Mouse (Mus musculus) forebrain, embryonic 15.5 days (tissue): Measurements from ENCODE around the gene Nfic. TPM values are rescaled to one million over a fixed set of nuclear protein-coding genes. Genes with fewer than 3 reads are reported as not detected.

Experiments used
- ATAC-seq: fragments of 200-750 bp; cut with Nextera tagmentation; replicated peaks from 2 replicates; pipeline ENCODE4 v1.8.0; 2017; ENCODE audit warnings: mild to moderate bottlenecking, moderate TSS enrichment, moderate library complexity
- H3K27ac ChIP-seq: fragments of 300-500 bp; sonication (generic); replicated peaks from 2 replicates; pipeline ENCODE4 v1.5.1; 2015; ENCODE audit warnings: mild to moderate bottlenecking, inconsistent platforms
- H3K27me3 ChIP-seq: fragments of 300-500 bp; sonication (generic); 2 replicates; pipeline ENCODE4 v1.6.1; 2015; ENCODE audit warnings: inconsistent platforms
- H3K36me3 ChIP-seq: fragments of 300-500 bp; sonication (generic); 2 replicates; pipeline ENCODE4 v1.6.1; 2015; ENCODE audit warnings: mild to moderate bottlenecking, inconsistent platforms
- H3K4me1 ChIP-seq: fragments of 300-500 bp; sonication (generic); 2 replicates; pipeline ENCODE4 v1.6.1; 2015; ENCODE audit warnings: inconsistent platforms
- H3K4me2 ChIP-seq: fragments of 300-500 bp; sonication (generic); replicated peaks from 2 replicates; pipeline ENCODE4 v1.6.1; 2015; ENCODE audit warnings: mild to moderate bottlenecking, inconsistent platforms
- H3K4me3 ChIP-seq: fragments of 300-500 bp; sonication (generic); 2 replicates; pipeline ENCODE4 v1.5.1; 2015; ENCODE audit warnings: mild to moderate bottlenecking, inconsistent platforms
- H3K9ac ChIP-seq: fragments of 300-500 bp; sonication (generic); replicated peaks from 2 replicates; pipeline ENCODE4 v1.6.1; 2015; ENCODE audit warnings: mild to moderate bottlenecking, inconsistent platforms
- H3K9me3 ChIP-seq: fragments of 300-500 bp; sonication (generic); 2 replicates; pipeline ENCODE4 v1.6.1; 2016; ENCODE audit warnings: inconsistent platforms
- WGBS: fragments of 180-500 bp; shearing (Covaris S2); methylation state at CpG from one replicate; pipeline ENCODE4 v1.1.7; 2015; ENCODE audit warnings: mixed read lengths; 5-methylcytosine and 5-hydroxymethylcytosine counted together
- polyA plus RNA-seq: library from polyadenylated mRNA; unstranded; fragments of >200 nt; fragmentation: Nextera tagmentation; extraction: Ambion mirVana; gene quantifications from 2 replicates; pipeline ENCODE4 v1.2.1, GENCODE M21; 2015

Nfic gene
- polyA plus RNA-seq, 1 experiment from 2014 or later, result 24.2 TPM

- peaks cover 59% of the 10 kb centered on the region for H3K4me1 ChIP-seq
- H3K36me3 ChIP-seq, result peaks cover 30% of the 10 kb centered on the region
- peaks cover 10% of the 10 kb centered on the region; the same call in 1 of the 2 replicates for H3K27me3 ChIP-seq
- no peaks in the 10 kb centered on the region for H3K9me3 ChIP-seq
- no peak overlapping the region for H3K4me2 ChIP-seq
- no peak for ATAC-seq
- H3K9ac ChIP-seq, result no peak overlapping the region
- 24% methylated on average over 9 of the region's 9 CpGs for WGBS
- H3K4me3 ChIP-seq, result no peak overlapping the region
- no peak overlapping the region for H3K27ac ChIP-seq
Measured at GRCm38 (mm10) chr10:81404082-81404481, 51.4 kb downstream of the Nfic start.

- peaks cover 57% of the 10 kb centered on the region for H3K4me1 ChIP-seq
- H3K4me2 ChIP-seq, result no peak overlapping the region
- H3K9me3 ChIP-seq, result no peaks in the 10 kb centered on the region
- peaks cover 10% of the 10 kb centered on the region; the same call in 1 of the 2 replicates for H3K27me3 ChIP-seq
- 64% methylated on average over 10 of the region's 10 CpGs for WGBS
- H3K9ac ChIP-seq, result no peak overlapping the region
- peak overlapping the region; percentile 79; the same call in 1 of the 2 replicates for H3K27ac ChIP-seq
- peaks cover 30% of the 10 kb centered on the region for H3K36me3 ChIP-seq
- no peak for ATAC-seq
- no peak overlapping the region for H3K4me3 ChIP-seq
Measured at GRCm38 (mm10) chr10:81403511-81403910, 51.9 kb downstream of the Nfic start.

GRCm38 (mm10) chr10:81402227-81402765 is 53.1 kb downstream of the Nfic start:
- Histone ChIP-seq H3K9me3 (no peaks in the 10 kb centered on the region), H3K36me3 (peaks cover 23% of the 10 kb centered on the region), H3K4me1 (peaks cover 46% of the 10 kb centered on the region), H3K27me3 (peaks cover 7% of the 10 kb centered on the region; the same call in 1 of the 2 replicates), H3K27ac (peak overlapping the region; percentile 79), H3K4me2 (peak overlapping the region; percentile 26; the same call in 1 of the 2 replicates), H3K9ac (0 out of 2 replicates have a peak overlapping the region, but pooled peaks have one; percentile 7), H3K4me3 (no peak overlapping the region)
- WGBS, result 18% methylated on average over 7 of the region's 7 CpGs
- ATAC-seq, result peak; percentile 25

- H3K4me3 ChIP-seq, result no peak overlapping the region
- 6% methylated on average over 18 of the region's 18 CpGs for WGBS
- peaks cover 42% of the 10 kb centered on the region for H3K4me1 ChIP-seq
- H3K9me3 ChIP-seq, result no peaks in the 10 kb centered on the region
- peak overlapping the region; percentile 26 for H3K4me2 ChIP-seq
- H3K27ac ChIP-seq, result peak overlapping the region; percentile 79
- H3K9ac ChIP-seq, result 0 out of 2 replicates have a peak overlapping the region, but pooled peaks have one; percentile 7
- H3K36me3 ChIP-seq, result peaks cover 19% of the 10 kb centered on the region; the same call in 1 of the 2 replicates
- peaks cover 7% of the 10 kb centered on the region; the same call in 1 of the 2 replicates for H3K27me3 ChIP-seq
- peak; percentile 53 for ATAC-seq
Measured at GRCm38 (mm10) chr10:81401521-81402226, 53.8 kb downstream of the Nfic start.

GRCm38 (mm10) chr10:81401205-81401520 is 54.3 kb downstream of the Nfic start:
- no peaks in the 10 kb centered on the region for H3K9me3 ChIP-seq
- no peak overlapping the region for H3K9ac ChIP-seq
- no peak for ATAC-seq
- H3K27me3 ChIP-seq, result peaks cover 7% of the 10 kb centered on the region; the same call in 1 of the 2 replicates
- H3K4me3 ChIP-seq, result peak overlapping the region; percentile 26
- H3K4me2 ChIP-seq, result peak overlapping the region; percentile 43
- peaks cover 17% of the 10 kb centered on the region; the same call in 1 of the 2 replicates for H3K36me3 ChIP-seq
- 32% methylated on average over 10 of the region's 10 CpGs for WGBS
- H3K4me1 ChIP-seq, result peaks cover 48% of the 10 kb centered on the region
- peak overlapping the region; percentile 79 for H3K27ac ChIP-seq

- H3K4me2 ChIP-seq, result peak overlapping the region; percentile 43
- H3K36me3 ChIP-seq, result peaks cover 11% of the 10 kb centered on the region; the same call in 1 of the 2 replicates
- peak overlapping the region; percentile 79 for H3K27ac ChIP-seq
- 45% methylated on average over 21 of the region's 22 CpGs for WGBS
- peaks cover 48% of the 10 kb centered on the region for H3K4me1 ChIP-seq
- H3K27me3 ChIP-seq, result peaks cover 7% of the 10 kb centered on the region; the same call in 1 of the 2 replicates
- no peak for ATAC-seq
- no peaks in the 10 kb centered on the region for H3K9me3 ChIP-seq
- peak overlapping the region; percentile 26 for H3K4me3 ChIP-seq
- peak overlapping the region; percentile 34; the same call in 1 of the 2 replicates for H3K9ac ChIP-seq
Measured at GRCm38 (mm10) chr10:81400371-81401204, 54.8 kb downstream of the Nfic start.

GRCm38 (mm10) chr10:81399798-81400308 is 55.6 kb downstream of the Nfic start:
- no peak overlapping the region; the same call in 1 of the 2 replicates for H3K27ac ChIP-seq
- peak overlapping the region; percentile 43 for H3K4me2 ChIP-seq
- H3K9me3 ChIP-seq, result no peaks in the 10 kb centered on the region
- H3K36me3 ChIP-seq, result peaks cover 10% of the 10 kb centered on the region; the same call in 1 of the 2 replicates
- H3K9ac ChIP-seq, result no peak overlapping the region
- H3K27me3 ChIP-seq, result peaks cover 6% of the 10 kb centered on the region; the same call in 1 of the 2 replicates
- H3K4me3 ChIP-seq, result 0 out of 2 replicates have a peak overlapping the region, but pooled peaks have one; percentile 26
- no peak for ATAC-seq
- 82% methylated on average over 18 of the region's 18 CpGs for WGBS
- peaks cover 48% of the 10 kb centered on the region for H3K4me1 ChIP-seq

GRCm38 (mm10) chr10:81399296-81399695 is 56.1 kb downstream of the Nfic start:
- no peak overlapping the region for H3K27ac ChIP-seq
- ATAC-seq, result no peak
- no peak overlapping the region for H3K9ac ChIP-seq
- no peaks in the 10 kb centered on the region for H3K9me3 ChIP-seq
- H3K36me3 ChIP-seq, result peaks cover 7% of the 10 kb centered on the region; the same call in 1 of the 2 replicates
- H3K4me2 ChIP-seq, result 0 out of 2 replicates have a peak overlapping the region, but pooled peaks have one; percentile 43
- peaks cover 48% of the 10 kb centered on the region for H3K4me1 ChIP-seq
- 71% methylated on average over 5 of the region's 5 CpGs for WGBS
- no peak overlapping the region for H3K4me3 ChIP-seq
- peaks cover under 1% of the 10 kb centered on the region; the same call in 1 of the 2 replicates for H3K27me3 ChIP-seq

GRCm38 (mm10) chr10:81396749-81397148 is 58.7 kb downstream of the Nfic start:
- WGBS, result 67% methylated on average over 5 of the region's 5 CpGs

GRCm38 (mm10) chr10:81395865-81396264 is 59.6 kb downstream of the Nfic start:
- H3K4me3 ChIP-seq, result no peak overlapping the region
- 0 out of 2 replicates have a peak overlapping the region, but pooled peaks have one; percentile 14 for H3K27ac ChIP-seq
- no peak overlapping the region for H3K4me2 ChIP-seq
- no peak for ATAC-seq
- H3K36me3 ChIP-seq, result peaks cover 7% of the 10 kb centered on the region; the same call in 1 of the 2 replicates
- peaks cover 33% of the 10 kb centered on the region for H3K4me1 ChIP-seq
- no peaks in the 10 kb centered on the region for H3K9me3 ChIP-seq
- no peaks in the 10 kb centered on the region for H3K27me3 ChIP-seq
- H3K9ac ChIP-seq, result 0 out of 2 replicates have a peak overlapping the region, but pooled peaks have one; percentile 21
- WGBS, result 78% methylated on average over 4 of the region's 4 CpGs

More at GRCm38 (mm10) chr10:81396749-81397148, 58.7 kb downstream of the Nfic start:
- Histone ChIP-seq H3K27me3 (no peaks in the 10 kb centered on the region), H3K4me1 (peaks cover 42% of the 10 kb centered on the region), H3K9ac (peak overlapping the region; percentile 21; the same call in 1 of the 2 replicates), H3K36me3 (peaks cover 7% of the 10 kb centered on the region; the same call in 1 of the 2 replicates), H3K9me3 (no peaks in the 10 kb centered on the region), H3K4me3 (no peak overlapping the region), H3K4me2 (no peak overlapping the region), H3K27ac (no peak overlapping the region; the same call in 1 of the 2 replicates)
- ATAC-seq, result no peak

GRCm38 (mm10) chr10:81395127-81395526 is 60.3 kb downstream of the Nfic start:
- Histone ChIP-seq H3K4me2 (no peak overlapping the region), H3K36me3 (0 out of 2 replicates have a peak, but pooled peaks cover 2% of the 10 kb centered on the region), H3K9ac (no peak overlapping the region), H3K27me3 (no peaks in the 10 kb centered on the region), H3K4me1 (peaks cover 26% of the 10 kb centered on the region), H3K9me3 (no peaks in the 10 kb centered on the region), H3K27ac (0 out of 2 replicates have a peak overlapping the region, but pooled peaks have one; percentile 17), H3K4me3 (no peak overlapping the region)
- WGBS, result 16% methylated on average over 5 of the region's 5 CpGs
- ATAC-seq, result no peak
